Mouse (Mus musculus) left cerebral cortex, adult 9 months (tissue): Measurements from ENCODE around the gene Adtrp.

Experiments used
- DNase-seq, 2 experiments: peaks; one replicate each; pipeline ENCODE4 v3.0.0; 2022; ENCODE audit warnings: low spot score in 2 of 2

The Adtrp gene

DNA sequence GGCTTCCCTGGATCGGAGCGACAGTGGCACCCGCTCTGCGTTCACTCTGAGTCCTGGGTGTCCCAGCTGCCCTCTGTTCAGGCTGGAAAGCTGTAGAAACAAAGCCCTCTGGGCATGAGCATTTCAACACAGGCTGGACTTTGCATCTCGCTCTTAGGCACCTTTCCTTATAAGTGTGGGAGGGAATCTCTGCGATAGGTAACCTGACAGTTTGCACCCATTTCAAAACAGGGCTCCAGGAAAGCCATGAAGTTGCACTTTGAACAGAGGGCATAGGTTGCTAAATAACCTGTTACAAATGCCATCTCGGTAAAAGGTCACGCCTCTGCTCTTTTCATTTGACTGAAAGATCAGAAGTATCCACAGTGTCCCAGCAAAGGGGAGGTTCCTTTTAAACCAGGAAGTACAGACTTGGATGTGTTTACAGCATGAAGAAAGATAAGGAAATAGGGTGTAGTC lies 19.2 kb downstream of the Adtrp start:
- DNase-seq: no peak

- peak; percentile 64 to 71 for DNase-seq
These were observed 19.9 kb downstream of the Adtrp start for GRCm38 (mm10) chr13:41827581-41827980.

GRCm38 (mm10) chr13:41825379-41825966 lies 22.0 kb downstream of the Adtrp start:
- peak in 1 of 2 experiments; percentile 29 for DNase-seq

- DNase-seq: peak in 1 of 2 experiments; percentile 69
These were observed 24.4 kb downstream of the Adtrp start for GRCm38 (mm10) chr13:41823077-41823476.

DNA sequence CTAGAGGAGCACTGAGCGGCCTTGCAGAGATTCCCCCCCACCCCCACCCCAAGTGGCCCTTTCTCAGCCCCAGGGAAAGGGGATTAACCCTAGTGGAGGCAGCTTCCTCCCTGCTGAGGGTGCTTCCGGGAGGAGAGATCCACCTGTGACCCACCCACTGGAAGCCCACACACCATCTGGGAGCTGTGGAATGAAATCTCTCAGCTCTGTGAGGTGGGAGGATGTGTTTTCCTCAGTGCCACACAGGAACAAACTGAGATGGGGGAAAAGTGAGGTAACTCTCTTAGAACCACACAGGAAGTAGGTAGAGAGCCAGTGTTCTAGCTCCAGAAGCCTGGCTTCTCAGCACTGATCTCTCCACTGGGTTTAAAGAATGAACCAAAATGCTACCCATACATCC lies 24.9 kb downstream of the Adtrp start:
- peak in 1 of 2 experiments; percentile 83 for DNase-seq

DNA sequence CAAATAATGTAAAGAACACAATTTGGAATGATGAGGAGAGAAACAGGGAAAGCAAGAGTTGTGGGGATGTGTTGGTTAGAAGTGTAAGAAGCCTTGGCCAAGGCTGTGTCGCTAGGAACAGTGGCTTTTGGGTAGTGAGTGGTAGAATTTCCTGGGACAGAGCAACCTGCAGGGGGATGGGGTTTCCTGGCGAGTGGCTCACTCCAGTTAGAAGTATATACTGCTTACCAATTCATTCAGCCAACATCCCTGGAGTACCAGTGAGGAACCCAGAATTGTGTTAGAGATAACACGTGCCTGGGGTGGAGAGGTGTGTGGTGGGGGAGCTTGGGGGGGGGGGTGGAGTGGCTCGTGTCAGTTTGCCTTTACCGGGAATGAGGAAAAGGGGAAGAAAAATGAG lies 25.4 kb downstream of the Adtrp start:
- DNase-seq: no peak

DNA sequence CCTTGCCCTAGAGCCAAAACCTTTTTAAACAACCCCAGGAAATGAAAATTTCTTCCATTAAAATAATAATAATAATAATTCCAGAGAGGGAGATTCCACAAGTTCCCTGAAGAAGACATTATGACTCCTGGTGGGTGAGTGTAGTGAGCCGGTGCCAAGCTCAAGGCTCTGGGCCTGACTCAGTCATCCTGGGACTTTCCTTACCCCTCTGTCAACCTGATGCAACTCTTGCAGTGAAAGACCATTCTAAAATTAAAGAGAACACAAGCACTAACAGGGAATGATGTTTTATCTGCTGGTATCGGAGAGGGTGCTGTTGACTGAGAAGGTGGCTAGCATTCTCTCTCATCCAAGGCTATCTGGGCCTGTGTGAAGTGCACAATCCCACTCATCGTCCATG lies 26.5 kb downstream of the Adtrp start:
- no peak for DNase-seq

DNA sequence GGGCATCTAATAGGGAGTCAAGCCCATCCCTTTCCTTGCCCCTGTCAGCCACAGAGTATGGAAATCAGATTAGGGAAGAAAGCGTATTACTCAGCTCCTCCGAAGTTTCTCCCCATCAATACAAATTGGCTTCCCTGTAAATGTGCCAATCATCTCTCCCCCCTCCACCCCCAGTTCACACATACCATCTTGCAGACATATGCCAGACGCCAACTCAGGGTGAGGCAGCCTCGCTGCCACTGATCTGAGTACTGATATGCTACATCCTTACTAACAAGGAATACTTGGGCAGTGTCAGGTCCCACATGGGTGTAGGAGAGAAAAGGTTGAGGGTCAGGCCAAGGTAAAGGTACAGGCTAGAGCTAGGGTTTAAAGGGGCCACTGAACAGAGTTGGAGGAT lies 27.6 kb downstream of the Adtrp start:
- peak in 1 of 2 experiments; percentile 55 for DNase-seq

DNA sequence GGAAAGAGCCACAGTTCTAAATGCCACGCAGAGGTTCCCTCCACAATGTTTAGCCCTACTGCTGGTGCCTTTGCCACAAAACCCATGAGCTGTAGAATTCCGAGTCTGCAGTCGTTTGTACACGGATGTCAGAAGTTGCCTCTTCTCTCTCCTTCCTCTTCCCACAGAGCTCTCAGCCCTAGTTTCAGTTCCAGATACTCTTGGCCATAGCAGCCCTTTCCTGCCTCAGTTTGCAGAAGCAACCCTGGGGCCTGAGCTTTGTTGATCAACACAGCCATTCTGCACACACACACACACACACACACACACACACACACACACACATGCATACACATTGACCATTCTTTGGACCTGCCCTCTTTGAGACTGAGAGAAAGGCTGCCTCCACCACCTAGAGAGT lies 28.0 kb downstream of the Adtrp start:
- no peak for DNase-seq

- no peak for DNase-seq
These were observed 29.9 kb downstream of the Adtrp start for GRCm38 (mm10) chr13:41817583-41817982.

DNA sequence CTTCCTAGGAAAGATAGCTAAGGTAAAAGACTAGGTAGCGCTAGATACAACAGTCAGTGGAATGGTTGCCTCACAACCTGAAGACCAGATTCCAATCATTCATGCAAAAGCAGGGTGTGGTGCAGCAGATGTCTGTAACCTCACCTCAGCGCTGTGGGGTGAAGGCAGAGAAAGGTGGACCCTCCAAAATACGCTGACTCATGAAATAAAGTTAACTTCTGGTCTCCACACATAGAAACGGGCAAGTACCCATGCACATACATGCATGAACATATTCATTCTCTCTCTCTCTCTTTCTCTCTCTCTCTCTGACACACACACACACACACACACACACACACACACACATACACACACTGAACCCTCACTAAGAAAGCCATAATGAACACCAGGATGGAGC lies 30.8 kb downstream of the Adtrp start:
- DNase-seq: no peak

DNA sequence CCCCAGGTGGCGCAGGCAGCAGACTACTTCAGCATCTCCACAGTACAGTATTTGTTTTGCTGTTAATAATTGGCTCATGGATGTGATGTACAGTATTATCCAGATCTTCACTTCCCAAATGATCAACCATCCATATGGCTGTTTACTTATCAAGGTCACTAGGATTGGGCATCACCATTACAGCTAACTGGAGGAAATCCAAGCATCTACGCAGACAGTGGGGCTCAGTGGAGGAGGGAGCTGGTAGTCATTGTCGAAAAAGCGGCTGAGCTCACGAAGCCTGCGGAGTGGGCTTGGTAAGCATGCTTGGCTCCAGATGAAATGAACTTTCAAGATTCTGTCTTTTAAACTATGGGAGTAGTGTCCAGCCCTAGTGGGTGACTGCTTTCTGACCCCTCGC lies 36.7 kb downstream of the Adtrp start:
- no peak for DNase-seq

DNA sequence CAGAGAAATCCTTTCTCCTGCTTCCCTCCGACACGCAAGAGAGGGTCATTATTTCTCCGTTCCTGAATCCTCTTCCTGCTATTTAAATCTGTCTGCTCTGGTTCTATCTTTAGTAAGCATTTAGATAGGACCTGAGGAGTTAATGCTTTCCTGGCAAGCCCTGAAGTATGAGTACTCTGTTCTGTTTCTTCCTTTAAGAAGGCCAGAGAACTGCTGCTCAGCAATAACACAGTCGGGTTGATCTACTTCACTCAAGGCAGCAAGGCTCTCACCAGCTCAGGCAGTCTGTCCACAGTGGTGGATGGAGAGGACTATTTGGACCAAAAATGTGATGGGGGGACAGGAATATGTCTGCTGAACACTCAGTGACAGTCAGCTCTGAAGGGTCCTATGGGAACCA lies 39.7 kb downstream of the Adtrp start:
- DNase-seq: no peak

DNA sequence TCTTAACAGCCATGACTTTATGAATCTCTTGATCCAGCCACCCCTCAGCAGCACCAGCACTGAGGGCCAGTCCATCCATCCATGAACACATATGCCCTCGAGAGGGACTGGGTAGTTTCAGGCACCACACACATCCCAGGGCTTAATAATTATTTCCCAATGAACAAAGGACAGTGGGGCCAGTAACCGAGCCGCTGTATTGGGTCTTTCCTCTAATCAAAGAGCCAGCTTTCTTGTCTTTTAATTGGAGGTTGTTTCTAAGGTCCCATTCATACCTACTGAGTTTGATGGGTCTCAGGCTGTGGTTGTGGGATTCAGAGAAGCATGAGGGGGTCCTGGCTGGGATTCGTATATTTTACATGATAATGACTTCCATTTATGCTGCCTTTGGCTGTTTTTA lies 40.2 kb downstream of the Adtrp start:
- DNase-seq: no peak

DNA sequence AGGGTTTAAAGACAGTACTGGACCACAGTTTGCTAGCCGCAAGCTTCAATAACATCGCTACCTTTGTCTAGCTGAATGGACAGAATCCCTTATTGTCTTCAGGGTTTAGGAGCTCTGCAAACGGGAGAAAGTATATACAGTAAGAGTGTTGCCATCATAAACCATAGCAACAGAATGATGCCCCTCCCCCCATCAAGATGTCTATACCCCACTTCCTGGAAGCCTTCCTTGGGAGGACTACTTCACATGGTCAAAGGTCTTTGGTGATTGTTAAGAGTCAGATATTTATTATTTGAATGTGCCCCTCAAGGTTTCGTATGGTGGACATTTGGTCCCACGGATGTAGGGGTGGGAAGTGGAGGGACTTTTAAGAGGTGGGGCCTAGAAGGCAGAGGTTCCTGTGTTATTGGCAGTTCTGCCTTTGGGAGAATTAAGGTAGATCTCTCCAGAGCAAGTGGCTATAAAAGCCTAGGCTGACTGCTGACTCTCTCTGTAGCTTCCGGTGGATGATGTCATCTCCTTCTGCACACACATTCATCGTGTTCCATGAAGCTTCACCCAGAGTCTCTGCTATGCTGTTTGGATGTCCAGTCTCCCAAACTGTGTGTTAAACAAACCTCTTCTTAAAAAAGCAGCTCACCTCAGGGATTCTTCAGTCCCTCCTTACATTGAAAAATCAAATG lies 42.2 kb downstream of the Adtrp start:
- DNase-seq: no peak

GRCm38 (mm10) chr13:41803656-41804265 lies 43.7 kb downstream of the Adtrp start:
- no peak for DNase-seq

DNA sequence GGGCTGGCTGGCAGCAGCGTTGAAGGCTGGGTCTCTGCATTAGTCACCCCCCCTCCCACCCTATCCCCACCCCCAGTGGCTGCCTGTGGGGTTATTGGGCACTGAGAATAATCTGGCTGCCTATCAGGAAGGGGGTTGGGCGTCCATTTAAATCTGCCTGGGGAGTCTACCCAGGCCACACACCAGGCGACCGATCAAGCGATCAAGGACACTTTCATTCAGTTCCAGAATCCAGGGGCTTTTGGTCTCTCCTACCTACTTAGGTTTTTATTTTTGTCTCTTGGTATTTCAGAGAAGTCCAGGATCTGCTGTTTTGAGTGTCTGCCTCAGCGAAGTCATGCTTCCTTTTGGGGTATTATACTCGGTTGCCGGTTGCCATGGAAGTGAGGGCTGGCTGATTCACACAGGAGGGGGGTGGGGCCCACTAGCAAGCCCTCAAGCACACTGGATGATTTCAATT lies 46.3 kb downstream of the Adtrp start:
- DNase-seq: peak; percentile 48 to 85

DNA sequence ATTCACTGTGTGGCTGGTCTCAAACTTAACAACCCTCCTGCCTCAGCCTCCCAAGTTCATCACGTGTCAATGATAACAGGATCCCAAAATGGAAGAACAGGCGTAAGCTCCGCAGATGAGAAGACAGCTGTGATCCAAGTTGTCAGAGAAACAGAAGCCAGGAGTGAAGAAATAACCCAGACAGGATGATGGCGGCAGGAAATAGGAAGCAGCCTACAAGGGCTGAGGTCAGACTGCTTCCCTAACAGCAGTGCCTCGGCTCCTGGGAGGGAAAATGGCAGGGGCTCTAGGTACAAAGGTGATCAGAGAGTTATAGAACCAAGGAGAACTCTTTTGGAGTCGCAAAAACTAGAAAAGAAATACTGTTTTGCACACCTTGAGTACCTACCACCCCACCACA lies 54.6 kb downstream of the Adtrp start:
- no peak for DNase-seq

DNA sequence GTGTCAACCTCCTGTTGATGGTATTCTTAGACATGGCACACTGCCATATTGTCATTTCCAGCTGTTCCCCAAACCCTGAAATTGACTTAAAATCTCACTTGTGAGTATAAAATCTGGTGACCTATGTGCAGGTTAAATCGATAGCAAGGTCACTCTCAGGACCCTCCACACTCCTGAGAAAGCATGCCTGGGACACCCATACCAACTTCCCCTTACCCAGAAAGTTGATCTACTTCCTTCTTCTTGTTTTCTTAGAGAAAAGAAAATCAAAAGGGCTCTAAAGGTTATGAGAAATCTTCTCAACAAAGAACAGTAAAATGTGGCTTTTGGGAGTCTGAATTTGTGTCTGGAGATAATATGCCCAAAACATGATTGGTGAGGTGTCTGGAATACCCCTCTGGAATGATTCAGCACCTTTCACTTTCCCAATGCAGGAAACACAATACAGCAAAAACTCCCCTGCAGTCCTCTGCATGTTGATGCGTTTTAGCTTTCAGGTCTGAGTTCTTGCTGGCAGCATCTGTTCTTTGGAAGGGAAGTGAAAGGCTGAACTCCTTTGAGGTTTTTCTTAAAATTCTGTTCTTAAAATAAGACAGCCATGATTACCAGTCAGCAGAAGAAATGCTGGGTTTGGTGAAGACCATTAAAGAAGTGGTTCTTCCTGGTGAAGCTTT lies 59.5 kb downstream of the Adtrp start:
- DNase-seq: peak in 1 of 2 experiments; percentile 35

DNA sequence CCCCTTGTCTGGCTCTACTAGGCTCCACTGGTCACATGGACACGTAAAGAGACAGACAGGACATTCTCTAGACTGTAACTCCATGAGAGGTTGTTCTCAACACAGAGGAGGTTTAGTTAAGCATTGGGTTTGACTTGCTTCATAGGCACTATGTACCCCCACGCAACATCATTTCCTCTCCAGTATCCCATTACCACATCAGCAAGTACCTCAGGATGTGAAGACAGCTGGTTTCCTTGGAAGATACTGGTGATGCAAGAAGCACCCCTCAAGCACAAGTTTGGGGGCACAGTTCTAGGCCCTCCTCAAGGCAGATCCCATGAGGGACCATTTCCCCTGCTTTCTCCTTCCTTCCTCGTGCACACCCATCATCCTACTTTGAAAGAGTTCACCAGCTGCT lies 60.8 kb downstream of the Adtrp start:
- no peak for DNase-seq

DNA sequence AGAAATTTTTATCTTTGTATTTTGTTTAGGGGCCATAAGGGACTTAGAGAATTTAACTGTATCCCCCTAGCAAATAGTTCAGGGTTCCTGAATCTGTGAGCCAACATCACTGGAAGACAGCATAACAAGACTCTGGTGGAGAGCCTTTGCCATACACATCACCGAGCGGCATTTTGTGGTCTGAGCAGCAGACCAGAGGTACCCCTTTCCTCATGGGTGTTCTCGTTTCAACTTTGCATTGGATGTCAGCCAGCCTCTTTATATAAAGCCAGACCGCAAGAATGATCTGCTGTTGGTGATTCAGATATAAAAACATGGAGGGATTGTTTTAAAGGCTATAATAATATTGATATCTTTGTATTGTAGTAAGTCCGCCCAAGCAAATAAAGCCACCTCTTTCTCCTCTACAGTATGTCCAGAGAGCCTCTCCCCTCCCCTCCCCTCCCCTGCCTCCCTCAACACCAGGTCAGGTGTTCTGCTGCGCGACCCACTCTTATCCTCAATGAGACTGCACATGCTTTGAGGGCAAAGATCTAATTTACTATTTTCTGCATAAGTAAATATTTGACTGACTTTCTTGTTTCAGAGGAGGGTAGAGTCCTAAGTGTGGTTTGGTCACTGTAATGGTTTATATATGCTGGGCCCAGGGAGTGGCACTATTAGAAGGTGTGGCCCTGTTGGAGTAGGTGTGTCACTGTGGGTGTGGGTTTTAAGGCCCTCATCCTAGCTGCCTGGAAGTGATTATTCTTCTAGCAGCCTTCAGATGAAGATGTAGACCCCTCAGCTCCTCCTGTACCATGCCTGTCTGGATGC lies 62.4 kb downstream of the Adtrp start:
- DNase-seq: no peak

- no peak for DNase-seq
These were observed 67.2 kb downstream of the Adtrp start for GRCm38 (mm10) chr13:41780296-41780695.
